In genomic region chr11:22891242-22891641, GRCm38 (mm10) we compare ENCODE assay signal across 20 mouse cellular contexts. TPM values are rescaled to one million over a fixed set of nuclear protein-coding genes. Genes with fewer than 3 reads are reported as not detected.
A peak's percentile ranks its signal among the peaks of the same experiment; 100 is the strongest.
DNase-seq lines count a peak whose midpoint lies in the region; ATAC-seq and TF ChIP-seq lines count a peak whose summit lies in the region.
"Had no signal": no experiment of that assay in that cellular context is flagged by ENCODE, and none has a peak within 500 bp of the region (broad histone marks: within the 10 kb centered on the region; RNA-seq: fewer than 3 reads in every experiment).

No protein-coding gene starts in this region.

- no peak overlapping the region for H3K4me2 ChIP-seq in embryonic facial prominence, embryonic 14.5 days (ENCODE audit: low read depth, low read length)
- no peak overlapping the region for H3K4me2 ChIP-seq in embryonic facial prominence, embryonic 15.5 days (replicated peaks)
- H3K4me2 ChIP-seq: forebrain, embryonic 13.5 days; heart, embryonic 15.5 days; hindbrain, embryonic 14.5 days; limb, embryonic 12.5 days; liver, embryonic 13.5 days; midbrain, embryonic 12.5 days had no signal

- no peaks in the 10 kb centered on the region for H3K27me3 ChIP-seq in embryonic facial prominence, embryonic 14.5 days (replicated peaks; ENCODE audit: control insufficient read depth, insufficient read depth, low read length)
- no peaks in the 10 kb centered on the region for H3K27me3 ChIP-seq in embryonic facial prominence, embryonic 10.5 days (replicated peaks; ENCODE audit: low read depth, poor library complexity, severe bottlenecking)
- no peaks in the 10 kb centered on the region for H3K27me3 ChIP-seq in embryonic facial prominence, embryonic 15.5 days
- no peaks in the 10 kb centered on the region; the same call in 1 of the 2 replicates for H3K27me3 ChIP-seq in splenic B cell, adult 2 months (ENCODE audit: control insufficient read depth, insufficient read depth, low read length, poor library complexity, severe bottlenecking)
- H3K27me3 ChIP-seq: forebrain, embryonic 13.5 days; heart, embryonic 15.5 days; limb, embryonic 12.5 days; liver, embryonic 13.5 days; midbrain, embryonic 12.5 days had no signal

- no peaks in the 10 kb centered on the region for H3K9me3 ChIP-seq in embryonic facial prominence, embryonic 14.5 days (ENCODE audit: control insufficient read depth, low read length)
- no peaks in the 10 kb centered on the region for H3K9me3 ChIP-seq in embryonic facial prominence, embryonic 10.5 days
- no peaks in the 10 kb centered on the region for H3K9me3 ChIP-seq in embryonic facial prominence, embryonic 15.5 days (replicated peaks)
- H3K9me3 ChIP-seq: forebrain, embryonic 13.5 days; heart, embryonic 15.5 days; limb, embryonic 12.5 days; liver, embryonic 13.5 days; midbrain, embryonic 12.5 days had no signal

- no peak overlapping the region for H3K9ac ChIP-seq in embryonic facial prominence, embryonic 14.5 days (ENCODE audit: low read depth, low read length)
- H3K9ac ChIP-seq in embryonic facial prominence, embryonic 15.5 days = no peak overlapping the region
- H3K9ac ChIP-seq: forebrain, embryonic 13.5 days; heart, embryonic 15.5 days; hindbrain, embryonic 14.5 days; limb, embryonic 12.5 days; liver, embryonic 13.5 days; midbrain, embryonic 12.5 days had no signal

- H3K4me1 ChIP-seq in embryonic facial prominence, embryonic 14.5 days (ENCODE audit: control insufficient read depth, insufficient read depth, low read length) = no peaks in the 10 kb centered on the region
- peaks cover 4% of the 10 kb centered on the region; the same call in 1 of the 2 replicates for H3K4me1 ChIP-seq in embryonic facial prominence, embryonic 10.5 days
- H3K4me1 ChIP-seq in lung, adult 2 months (ENCODE audit: control insufficient read depth, insufficient read depth, low read length) = peaks cover 8% of the 10 kb centered on the region
- H3K4me1 ChIP-seq in embryonic facial prominence, embryonic 15.5 days = no peaks in the 10 kb centered on the region
- H3K4me1 ChIP-seq: forebrain, embryonic 13.5 days; heart, embryonic 15.5 days; limb, embryonic 12.5 days; liver, embryonic 13.5 days had no signal

- no peak overlapping the region for H3K4me3 ChIP-seq in embryonic facial prominence, embryonic 14.5 days (ENCODE audit: low read depth, low read length)
- no peak overlapping the region for H3K4me3 ChIP-seq in embryonic facial prominence, embryonic 10.5 days
- H3K4me3 ChIP-seq in lung, adult 2 months (replicated peaks; ENCODE audit: extremely low read depth, low read depth, low read length) = no peak overlapping the region
- H3K4me3 ChIP-seq in embryonic facial prominence, embryonic 15.5 days (replicated peaks) = no peak overlapping the region
- H3K4me3 ChIP-seq: forebrain, embryonic 13.5 days; gastrocnemius, adult 2 months; heart, embryonic 15.5 days; layer of hippocampus, adult 2 months; limb, embryonic 12.5 days; liver, embryonic 13.5 days; midbrain, embryonic 12.5 days had no signal

- ATAC-seq in embryonic facial prominence, embryonic 14.5 days (ENCODE audit: low read depth) = peak; percentile 58; the same call in 1 of the 2 replicates
- ATAC-seq in embryonic facial prominence, embryonic 15.5 days (ENCODE audit: insufficient number of reproducible peaks, low FRiP score, low TSS enrichment, low read depth) = 0 out of 2 replicates have a peak, but pooled peaks have one; percentile 15
- ATAC-seq: CD4-positive, CD25-positive, alpha-beta regulatory T cell, adult 4 months; forebrain, embryonic 13.5 days had no signal

- WGBS in embryonic facial prominence, embryonic 14.5 days = 63% methylated on average over 9 of the region's 9 CpGs
- WGBS in embryonic facial prominence, embryonic 10.5 days = 84% methylated on average over 9 of the region's 9 CpGs
- 66% methylated on average over 9 of the region's 9 CpGs for WGBS in lung, adult 2 months
- WGBS in embryonic facial prominence, embryonic 15.5 days = 60% methylated on average over 9 of the region's 9 CpGs

- no peak for TF ChIP-seq CTCF in lung, adult 2 months (IDR thresholded peaks at IDR 0.05; ENCODE audit: insufficient read depth, low read length)

- TF ChIP-seq POLR2A in lung, adult 2 months (IDR thresholded peaks at IDR 0.05; ENCODE audit: borderline replicate concordance, extremely low read depth, low read depth, low read length) = no peak

- DNase-seq in embryonic facial prominence, embryonic 14.5 days (ENCODE audit: low spot score) = peak; percentile 59
- DNase-seq in embryonic facial prominence, embryonic 10.5 days (ENCODE audit: low spot score) = no peak
- DNase-seq in lung, postnatal 25 days (ENCODE audit: low spot score) = peak; percentile 26
- no peak for DNase-seq in lung, adult 2 months
- DNase-seq in splenic B cell, adult 2 months (ENCODE audit: low read depth, low spot score) = peak; percentile 41
- DNase-seq in cerebellum, adult 9-10 months = no peak
- DNase-seq: cerebellum, adult 9-11 months; heart, postnatal 36 days; liver, embryonic 13.5 days had no signal

- H3K27ac ChIP-seq in embryonic facial prominence, embryonic 14.5 days (replicated peaks; ENCODE audit: low read depth, low read length) = no peak overlapping the region
- H3K27ac ChIP-seq in embryonic facial prominence, embryonic 10.5 days (replicated peaks) = no peak overlapping the region
- H3K27ac ChIP-seq in embryonic facial prominence, embryonic 15.5 days (replicated peaks) = no peak overlapping the region
- H3K27ac ChIP-seq: forebrain, embryonic 13.5 days; gastrocnemius, adult 2 months; heart, embryonic 15.5 days; hindbrain, embryonic 14.5 days; layer of hippocampus, adult 2 months; limb, embryonic 12.5 days; liver, embryonic 13.5 days; macrophage; midbrain, embryonic 12.5 days; stomach, postnatal 0 days had no signal

- no peaks in the 10 kb centered on the region for H3K36me3 ChIP-seq in embryonic facial prominence, embryonic 14.5 days (ENCODE audit: control insufficient read depth, insufficient read depth, low read length)
- H3K36me3 ChIP-seq in embryonic facial prominence, embryonic 10.5 days (replicated peaks) = no peaks in the 10 kb centered on the region
- H3K36me3 ChIP-seq in embryonic facial prominence, embryonic 15.5 days = no peaks in the 10 kb centered on the region
- no peaks in the 10 kb centered on the region for H3K36me3 ChIP-seq in splenic B cell, adult 2 months (ENCODE audit: control insufficient read depth, insufficient read depth, low read length, poor library complexity, severe bottlenecking)
- H3K36me3 ChIP-seq: heart, embryonic 15.5 days; limb, embryonic 12.5 days; liver, embryonic 13.5 days; midbrain, embryonic 12.5 days had no signal

RNA-seq across cellular contexts. Expression of gene B3gnt2, which starts 30.5 kb away (rescaled TPM):
- polyA plus RNA-seq in embryonic facial prominence, embryonic 14.5 days (2014; fragmentation: Nextera tagmentation; extraction: Ambion mirVana) = 6.4 and 9.2 TPM in 2 replicates
- 2.4 and 3.4 TPM in 2 replicates for polyA plus RNA-seq in embryonic facial prominence, embryonic 10.5 days (2016; fragmentation: Nextera tagmentation; extraction: Ambion mirVana)
- polyA plus RNA-seq in lung, adult 2 months (2012; rRNA removed) = 16.7 and 18.6 TPM in 2 replicates
- 9.1 and 11.7 TPM in 2 replicates for polyA plus RNA-seq in embryonic facial prominence, embryonic 15.5 days (2015; fragmentation: Nextera tagmentation; extraction: Ambion mirVana)

Comparison
In these comparisons a context has a peak if more than half of its experiments do, and no peak if none do; other contexts are left out.
1. DNase-seq: peak in embryonic facial prominence, embryonic 14.5 days (single experiment), lung, postnatal 25 days (single experiment) and splenic B cell, adult 2 months (single experiment); none in embryonic facial prominence, embryonic 10.5 days (single experiment), lung, adult 2 months (single experiment) and cerebellum, adult 9-10 months (single experiment).